ENCODE assay signal across 7 mouse cellular contexts in the genomic region with DNA sequence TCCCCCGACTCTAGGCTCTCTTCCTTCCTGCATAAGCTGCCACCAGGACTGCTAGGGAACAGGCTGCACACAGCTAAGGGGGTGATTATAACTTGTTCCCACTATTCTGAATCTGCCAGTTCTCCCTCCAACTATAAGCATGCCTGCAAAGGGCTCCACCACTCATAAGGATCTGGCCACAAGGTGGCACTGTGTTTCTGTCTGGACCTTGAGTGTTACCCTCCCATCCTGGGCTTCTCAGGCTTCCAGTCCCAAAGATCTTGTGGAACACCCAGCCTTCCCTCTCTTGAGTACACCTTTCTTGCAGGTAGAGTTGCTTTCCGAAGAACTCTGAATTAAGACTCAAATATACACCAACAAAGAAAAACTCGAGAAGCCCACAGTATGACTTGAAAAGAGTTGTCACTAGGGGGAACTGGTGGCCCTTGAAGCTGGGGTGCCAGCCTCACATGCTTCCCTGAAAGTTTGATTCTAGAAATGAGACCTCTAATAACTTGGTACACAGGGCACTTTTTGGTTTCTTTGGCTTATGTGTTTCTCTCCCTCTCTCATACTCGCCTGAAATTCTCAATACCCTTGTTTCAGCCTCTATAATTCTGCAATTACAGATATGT. TPM values are rescaled to one million over a fixed set of nuclear protein-coding genes. Genes with fewer than 3 reads are reported as not detected.
DNase-seq lines count a peak whose midpoint lies in the region; ATAC-seq lines count a peak whose summit lies in the region.

No protein-coding gene starts in this region.

- no peaks in the 10 kb centered on the region for H3K9me3 ChIP-seq in limb, embryonic 10.5 days (replicated peaks)
- no peaks in the 10 kb centered on the region for H3K9me3 ChIP-seq in midbrain, embryonic 14.5 days (ENCODE audit: control insufficient read depth, low read length)

- whole genome bisulfite sequencing in limb, embryonic 10.5 days: 34% methylated on average over 4 of the region's 4 CpGs
- 34% methylated on average over 4 of the region's 4 CpGs for WGBS in midbrain, embryonic 14.5 days

- H3K4me3 ChIP-seq in limb, embryonic 10.5 days: no peak overlapping the region
- no peak overlapping the region for H3K4me3 ChIP-seq in midbrain, embryonic 14.5 days (replicated peaks; ENCODE audit: low read depth, low read length)

- peaks cover 46% of the 10 kb centered on the region for H3K36me3 ChIP-seq in limb, embryonic 10.5 days
- peaks cover 27% of the 10 kb centered on the region for H3K36me3 ChIP-seq in midbrain, embryonic 14.5 days (ENCODE audit: control insufficient read depth, insufficient read depth, low read length)

- no peak overlapping the region for H3K27ac ChIP-seq in limb, embryonic 10.5 days
- no peak overlapping the region for H3K27ac ChIP-seq in midbrain, embryonic 14.5 days (replicated peaks; ENCODE audit: low read depth, low read length)

- peak; percentile 62; the same call in 1 of the 2 replicates for ATAC-seq in midbrain, embryonic 14.5 days (ENCODE audit: low FRiP score, low TSS enrichment)

- H3K9ac ChIP-seq in midbrain, embryonic 14.5 days (replicated peaks; ENCODE audit: low read length): no peak overlapping the region

- DNase-seq in adrenal gland, postnatal 10 days: peak; percentile 94
- DNase-seq in embryo, embryonic 11.5 days (ENCODE audit: low read depth, low spot score): peak; percentile 82
- peak; percentile 69 to 87 for DNase-seq in gastrocnemius, postnatal 4 days (ENCODE audit: low spot score in 2 of 2)
- DNase-seq in kidney, adult 18-20 months: peak; percentile 89
- DNase-seq in limb, embryonic 10.5 days (ENCODE audit: low spot score): peak; percentile 87
- peak; percentile 94 for DNase-seq in midbrain, embryonic 14.5 days
- peak; percentile 55 to 86 for DNase-seq in spleen, adult 18-20 months

- no peak overlapping the region for H3K4me2 ChIP-seq in midbrain, embryonic 14.5 days (ENCODE audit: low read length)

- H3K27me3 ChIP-seq in limb, embryonic 10.5 days (ENCODE audit: low read depth, poor library complexity, severe bottlenecking): no peaks in the 10 kb centered on the region
- no peaks in the 10 kb centered on the region for H3K27me3 ChIP-seq in midbrain, embryonic 14.5 days (ENCODE audit: control insufficient read depth, insufficient read depth, low read length)

- no peaks in the 10 kb centered on the region for H3K4me1 ChIP-seq in limb, embryonic 10.5 days
- H3K4me1 ChIP-seq in midbrain, embryonic 14.5 days (ENCODE audit: control insufficient read depth, insufficient read depth, low read length): no peaks in the 10 kb centered on the region

RNA-seq across cellular contexts. Expression of a gene that starts 12.8 kb away (rescaled TPM):
- total RNA-seq in adrenal gland, postnatal 10 days (2021): 10 to 100 TPM in 1 of 2 experiments, 1 to 10 TPM in 1; 8.8 to 19.2 TPM
- total RNA-seq in gastrocnemius, postnatal 4 days (2021): 10 to 100 TPM; 10.9 to 17.8 TPM
- polyA plus RNA-seq in limb, embryonic 10.5 days (2016; fragmentation: Nextera tagmentation; extraction: Ambion mirVana): 26.1 and 30.6 TPM in 2 replicates
- polyA plus RNA-seq in midbrain, embryonic 14.5 days (2014; fragmentation: Nextera tagmentation; extraction: Ambion mirVana): 43.7 and 50.1 TPM in 2 replicates

RNA-seq across cellular contexts. Expression of a gene that starts 27.5 kb away (rescaled TPM):
- 10 to 100 TPM; 37.9 to 48.2 TPM for total RNA-seq in adrenal gland, postnatal 10 days (2021)
- 10 to 100 TPM; 31.6 to 32.4 TPM for total RNA-seq in gastrocnemius, postnatal 4 days (2021)
- polyA plus RNA-seq in limb, embryonic 10.5 days (2016; fragmentation: Nextera tagmentation; extraction: Ambion mirVana): 79.7 and 80.9 TPM in 2 replicates
- polyA plus RNA-seq in midbrain, embryonic 14.5 days (2014; fragmentation: Nextera tagmentation; extraction: Ambion mirVana): 65.8 and 76.2 TPM in 2 replicates

RNA-seq across cellular contexts. Expression of a gene that starts 28.0 kb away (rescaled TPM):
- 10 to 100 TPM; 26.1 to 37.0 TPM for total RNA-seq in adrenal gland, postnatal 10 days (2021)
- total RNA-seq in gastrocnemius, postnatal 4 days (2021): 10 to 100 TPM; 23.3 to 26.2 TPM
- polyA plus RNA-seq in limb, embryonic 10.5 days (2016; fragmentation: Nextera tagmentation; extraction: Ambion mirVana): 43.8 and 54.0 TPM in 2 replicates
- polyA plus RNA-seq in midbrain, embryonic 14.5 days (2014; fragmentation: Nextera tagmentation; extraction: Ambion mirVana): 65.0 and 67.7 TPM in 2 replicates
